Mouse (Mus musculus): ENCODE results near the gene Eefsec.

DNA sequence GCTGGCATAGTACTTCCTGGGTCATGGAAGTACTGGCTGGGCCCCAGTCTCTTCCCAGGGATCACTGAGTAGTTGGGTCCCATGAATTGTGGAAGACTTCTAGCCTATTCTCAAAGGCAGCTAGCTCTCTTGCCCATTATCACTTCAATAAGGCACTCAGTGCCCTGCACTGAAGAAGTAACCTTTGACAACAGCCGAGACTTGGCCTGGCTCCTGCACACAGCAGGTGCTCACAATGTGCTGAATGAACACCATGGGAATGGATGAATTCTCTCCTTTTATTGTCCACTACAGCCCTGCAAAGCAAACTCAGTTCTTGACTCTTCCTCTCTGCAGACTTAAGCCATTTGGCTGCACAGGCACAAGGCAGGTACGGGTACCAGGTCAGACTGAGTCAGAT lies 101.0 kb downstream of the Eefsec start:
- no peak for TF ChIP-seq EP300 (IDR thresholded peaks at IDR 0.05; ENCODE audit: low read depth)
- TF ChIP-seq CTCF (IDR thresholded peaks at IDR 0.05; ENCODE audit: low read depth) = no peak
